Mouse (Mus musculus): ENCODE results near the gene Zfp683. TPM values are rescaled to one million over a fixed set of nuclear protein-coding genes. Genes with fewer than 3 reads are reported as not detected.

Gene Zfp683
- polyA plus RNA-seq, 1 experiment = not detected

GRCm38 (mm10) chr4:134061944-134062446, 8.4 kb downstream of the Zfp683 start:
- WGBS = 69% methylated on average over 8 of the region's 8 CpGs
- Histone ChIP-seq H3K4me3 (ENCODE audit: insufficient read depth, low read depth, low read length) (no peak overlapping the region), H3K27ac (ENCODE audit: insufficient read depth, low read depth, low read length) (no peak overlapping the region), H3K4me1 (ENCODE audit: control insufficient read depth, insufficient read depth, low read length) (peaks cover 17% of the 10 kb centered on the region)
- no peak for TF ChIP-seq CTCF (IDR thresholded peaks at IDR 0.05; ENCODE audit: insufficient read depth, low read depth, low read length)
- no peak for TF ChIP-seq POLR2A (IDR thresholded peaks at IDR 0.05; ENCODE audit: insufficient read depth, low read depth, low read length)

- H3K4me3 ChIP-seq (ENCODE audit: insufficient read depth, low read depth, low read length) = no peak overlapping the region
- peaks cover 22% of the 10 kb centered on the region for H3K4me1 ChIP-seq (ENCODE audit: control insufficient read depth, insufficient read depth, low read length)
- H3K27ac ChIP-seq (ENCODE audit: insufficient read depth, low read depth, low read length) = no peak overlapping the region
- TF ChIP-seq CTCF (IDR thresholded peaks at IDR 0.05; ENCODE audit: insufficient read depth, low read depth, low read length) (no peak), POLR2A (IDR thresholded peaks at IDR 0.05; ENCODE audit: insufficient read depth, low read depth, low read length) (no peak)
- WGBS = 73% methylated on average over 8 of the region's 8 CpGs
Observed at GRCm38 (mm10) chr4:134062561-134062960, 8.9 kb downstream of the Zfp683 start.

- H3K4me3 ChIP-seq (ENCODE audit: insufficient read depth, low read depth, low read length) = no peak overlapping the region
- TF ChIP-seq CTCF (IDR thresholded peaks at IDR 0.05; ENCODE audit: insufficient read depth, low read depth, low read length) (no peak), POLR2A (IDR thresholded peaks at IDR 0.05; ENCODE audit: insufficient read depth, low read depth, low read length) (no peak)
- 34% methylated on average over 23 of the region's 23 CpGs for WGBS
- H3K4me1 ChIP-seq (ENCODE audit: control insufficient read depth, insufficient read depth, low read length) = peaks cover 23% of the 10 kb centered on the region
- H3K27ac ChIP-seq (ENCODE audit: insufficient read depth, low read depth, low read length) = no peak overlapping the region
Observed at GRCm38 (mm10) chr4:134065431-134066004, 11.9 kb downstream of the Zfp683 start.

- Histone ChIP-seq H3K27ac (ENCODE audit: insufficient read depth, low read depth, low read length) (no peak overlapping the region), H3K4me1 (ENCODE audit: control insufficient read depth, insufficient read depth, low read length) (peaks cover 23% of the 10 kb centered on the region), H3K4me3 (ENCODE audit: insufficient read depth, low read depth, low read length) (no peak overlapping the region)
- TF ChIP-seq POLR2A (IDR thresholded peaks at IDR 0.05; ENCODE audit: insufficient read depth, low read depth, low read length) = no peak
- no peak for TF ChIP-seq CTCF (IDR thresholded peaks at IDR 0.05; ENCODE audit: insufficient read depth, low read depth, low read length)
- WGBS = 92% methylated on average over 8 of the region's 8 CpGs
Observed at GRCm38 (mm10) chr4:134067383-134067782, 13.7 kb downstream of the Zfp683 start.

- TF ChIP-seq POLR2A (IDR thresholded peaks at IDR 0.05; ENCODE audit: insufficient read depth, low read depth, low read length) (no peak), CTCF (IDR thresholded peaks at IDR 0.05; ENCODE audit: insufficient read depth, low read depth, low read length) (no peak)
- Histone ChIP-seq H3K27ac (ENCODE audit: insufficient read depth, low read depth, low read length) (no peak overlapping the region), H3K4me1 (ENCODE audit: control insufficient read depth, insufficient read depth, low read length) (peaks cover 23% of the 10 kb centered on the region), H3K4me3 (ENCODE audit: insufficient read depth, low read depth, low read length) (no peak overlapping the region)
- WGBS = 87% methylated on average over 7 of the region's 7 CpGs
Observed at GRCm38 (mm10) chr4:134067833-134068544, 14.4 kb downstream of the Zfp683 start.

GRCm38 (mm10) chr4:134068793-134069580, 15.3 kb downstream of the Zfp683 start:
- H3K27ac ChIP-seq (ENCODE audit: insufficient read depth, low read depth, low read length) = no peak overlapping the region
- 93% methylated on average over 4 of the region's 4 CpGs for WGBS

GRCm38 (mm10) chr4:134078694-134079093, 25.1 kb downstream of the Zfp683 start:
- Histone ChIP-seq H3K4me3 (ENCODE audit: insufficient read depth, low read depth, low read length) (no peak overlapping the region), H3K27ac (ENCODE audit: insufficient read depth, low read depth, low read length) (no peak overlapping the region), H3K4me1 (ENCODE audit: control insufficient read depth, insufficient read depth, low read length) (peaks cover 17% of the 10 kb centered on the region)
- TF ChIP-seq CTCF (IDR thresholded peaks at IDR 0.05; ENCODE audit: insufficient read depth, low read depth, low read length) (peak; percentile 34; the same call in 1 of the 2 replicates), POLR2A (IDR thresholded peaks at IDR 0.05; ENCODE audit: insufficient read depth, low read depth, low read length) (no peak)
- 27% methylated on average over 3 of the region's 3 CpGs for whole genome bisulfite sequencing

More at GRCm38 (mm10) chr4:134068793-134069580, 15.3 kb downstream of the Zfp683 start:
- no peak overlapping the region for H3K4me3 ChIP-seq (ENCODE audit: insufficient read depth, low read depth, low read length)
- H3K4me1 ChIP-seq (ENCODE audit: control insufficient read depth, insufficient read depth, low read length) = peaks cover 23% of the 10 kb centered on the region
- no peak for TF ChIP-seq POLR2A (IDR thresholded peaks at IDR 0.05; ENCODE audit: insufficient read depth, low read depth, low read length)
- TF ChIP-seq CTCF (IDR thresholded peaks at IDR 0.05; ENCODE audit: insufficient read depth, low read depth, low read length) = no peak

- WGBS = 90% methylated on average over 4 of the region's 4 CpGs
Observed at GRCm38 (mm10) chr4:134080674-134081073, 27.0 kb downstream of the Zfp683 start.

More at GRCm38 (mm10) chr4:134080674-134081073, 27.0 kb downstream of the Zfp683 start:
- no peak overlapping the region for H3K27ac ChIP-seq (ENCODE audit: insufficient read depth, low read depth, low read length)
- no peak for TF ChIP-seq POLR2A (IDR thresholded peaks at IDR 0.05; ENCODE audit: insufficient read depth, low read depth, low read length)
- no peak for TF ChIP-seq CTCF (IDR thresholded peaks at IDR 0.05; ENCODE audit: insufficient read depth, low read depth, low read length)
- H3K4me3 ChIP-seq (ENCODE audit: insufficient read depth, low read depth, low read length) = no peak overlapping the region
- peaks cover 17% of the 10 kb centered on the region for H3K4me1 ChIP-seq (ENCODE audit: control insufficient read depth, insufficient read depth, low read length)
